ENCODE assay signal across 8 mouse cellular contexts in genomic region chr10:79853392-79853791, GRCm38 (mm10). TPM values are rescaled to one million over a fixed set of nuclear protein-coding genes. Genes with fewer than 3 reads are reported as not detected.
DNase-seq lines count a peak whose midpoint lies in the region; ATAC-seq and TF ChIP-seq lines count a peak whose summit lies in the region.

No protein-coding gene starts in this region.

- peak overlapping the region; percentile 100 for H3K27ac ChIP-seq in heart, embryonic 13.5 days (replicated peaks)
- H3K27ac ChIP-seq in liver, embryonic 14.5 days, result peak overlapping the region; percentile 70
- peak overlapping the region; percentile 87 for H3K27ac ChIP-seq in olfactory bulb, adult 2 months (ENCODE audit: insufficient read depth, low read depth, low read length)

- H3K4me1 ChIP-seq in heart, embryonic 13.5 days, result peaks cover 60% of the 10 kb centered on the region
- H3K4me1 ChIP-seq in liver, embryonic 14.5 days (replicated peaks; ENCODE audit: control insufficient read depth in 2 of 2, insufficient read depth in 2 of 2, low read length in 1 of 2), result peaks cover 28 to 52% of the 10 kb centered on the region in 2 experiments
- peaks cover 48% of the 10 kb centered on the region for H3K4me1 ChIP-seq in olfactory bulb, adult 2 months (ENCODE audit: control insufficient read depth, insufficient read depth, low read length)

- no peaks in the 10 kb centered on the region for H3K27me3 ChIP-seq in heart, embryonic 13.5 days (replicated peaks)
- no peaks in the 10 kb centered on the region for H3K27me3 ChIP-seq in liver, embryonic 14.5 days (ENCODE audit: control insufficient read depth, insufficient read depth, low read length)

- H3K9me3 ChIP-seq in heart, embryonic 13.5 days, result no peaks in the 10 kb centered on the region
- no peaks in the 10 kb centered on the region for H3K9me3 ChIP-seq in liver, embryonic 14.5 days (ENCODE audit: control insufficient read depth, low read length)

- DNase-seq in A20 (ENCODE audit: low read depth, low spot score), result peak; percentile 85
- DNase-seq in brain, adult 2 months (ENCODE audit: low read depth, low spot score), result peak; percentile 76
- peak; percentile 71 for DNase-seq in fibroblast of lung, adult 2 months (ENCODE audit: low read depth)
- DNase-seq in kidney, postnatal 14 days, result peak; percentile 99
- peak; percentile 45 to 54 (median 49) for DNase-seq in liver, embryonic 14.5 days (ENCODE audit: low read depth in 3 of 3, low spot score in 3 of 3)
- DNase-seq in thymus, postnatal 0 days (ENCODE audit: low spot score), result peak; percentile 41

- peak overlapping the region; percentile 93 for H3K4me2 ChIP-seq in heart, embryonic 13.5 days
- peak overlapping the region; percentile 72 for H3K4me2 ChIP-seq in liver, embryonic 14.5 days (ENCODE audit: low read depth)

- under 1% methylated on average over 15 of the region's 15 CpGs for WGBS in heart, embryonic 13.5 days
- under 1% methylated on average over 15 of the region's 15 CpGs for WGBS in liver, embryonic 14.5 days (ENCODE audit: insufficient replicate concordance)
- WGBS in olfactory bulb, adult 2 months, result 2% methylated on average over 15 of the region's 15 CpGs

- ATAC-seq in heart, embryonic 13.5 days (ENCODE audit: extremely low read depth, insufficient number of reproducible peaks, low FRiP score, low TSS enrichment), result peak; percentile 20
- ATAC-seq in liver, embryonic 14.5 days (ENCODE audit: insufficient read depth), result no peak

- TF ChIP-seq CTCF in liver, embryonic 14.5 days (IDR thresholded peaks at IDR 0.05; ENCODE audit: low read depth), result no peak
- no peak for TF ChIP-seq CTCF in olfactory bulb, adult 2 months (IDR thresholded peaks at IDR 0.05; ENCODE audit: insufficient read depth, low read depth, low read length)

- H3K4me3 ChIP-seq in heart, embryonic 13.5 days, result peak overlapping the region; percentile 83
- H3K4me3 ChIP-seq in liver, embryonic 14.5 days (ENCODE audit: insufficient read depth in 1 of 2, low read depth in 2 of 2, low read length in 2 of 2), result peak overlapping the region; percentile 80 to 85
- H3K4me3 ChIP-seq in olfactory bulb, adult 2 months (ENCODE audit: insufficient read depth, low read depth, low read length), result peak overlapping the region; percentile 46

- H3K36me3 ChIP-seq in heart, embryonic 13.5 days, result peaks cover 22% of the 10 kb centered on the region
- H3K36me3 ChIP-seq in liver, embryonic 14.5 days (replicated peaks; ENCODE audit: control insufficient read depth, insufficient read depth, low read depth), result peaks cover 19% of the 10 kb centered on the region

- TF ChIP-seq EP300 in liver, embryonic 14.5 days (IDR thresholded peaks at IDR 0.05; ENCODE audit: low read depth), result no peak; the same call in 1 of the 2 replicates

- no peak for TF ChIP-seq POLR2A in olfactory bulb, adult 2 months (IDR thresholded peaks at IDR 0.05; ENCODE audit: insufficient read depth, low read depth, low read length)

- H3K9ac ChIP-seq in heart, embryonic 13.5 days, result peak overlapping the region; percentile 91
- peak overlapping the region; percentile 59 for H3K9ac ChIP-seq in liver, embryonic 14.5 days (replicated peaks)

RNA-seq across cellular contexts. Expression of gene Ptbp1, which starts 0.8 kb away (rescaled TPM):
- 122 and 141 TPM in 2 replicates for polyA plus RNA-seq in heart, embryonic 13.5 days (2015; fragmentation: Nextera tagmentation; extraction: Ambion mirVana)
- polyA plus RNA-seq in liver, embryonic 14.5 days (2012; rRNA removed), result 118 and 126 TPM in 2 replicates
- 84.5 and 99.8 TPM in 2 replicates for polyA plus RNA-seq in liver, embryonic 14.5 days (2014; fragmentation: Nextera tagmentation; extraction: Ambion mirVana)
- 555 TPM in 1 of 2 replicates, not detected in the other for polyA plus RNA-seq in olfactory bulb, adult 2 months (2012; ENCODE audit: insufficient read depth, insufficient read length, low replicate concordance, missing spikeins)
- 217 and 246 TPM in 2 replicates for polyA plus RNA-seq in thymus, postnatal 0 days (2015; fragmentation: Nextera tagmentation; extraction: Ambion mirVana)

RNA-seq across cellular contexts. Expression of gene Prtn3, which starts 20.9 kb away (rescaled TPM):
- 2.5 and 2.6 TPM in 2 replicates for polyA plus RNA-seq in heart, embryonic 13.5 days (2015; fragmentation: Nextera tagmentation; extraction: Ambion mirVana)
- 133 and 152 TPM in 2 replicates for polyA plus RNA-seq in liver, embryonic 14.5 days (2012; rRNA removed)
- polyA plus RNA-seq in liver, embryonic 14.5 days (2014; fragmentation: Nextera tagmentation; extraction: Ambion mirVana), result 86.8 and 132 TPM in 2 replicates
- polyA plus RNA-seq in olfactory bulb, adult 2 months (2012; ENCODE audit: insufficient read depth, insufficient read length, low replicate concordance, missing spikeins), result not detected in 2 replicates
- 1.7 TPM in 2 replicates for polyA plus RNA-seq in thymus, postnatal 0 days (2015; fragmentation: Nextera tagmentation; extraction: Ambion mirVana)

RNA-seq across cellular contexts. Expression of gene Plppr3, which starts 21.0 kb away (rescaled TPM):
- polyA plus RNA-seq in heart, embryonic 13.5 days (2015; fragmentation: Nextera tagmentation; extraction: Ambion mirVana), result 15.8 and 16.4 TPM in 2 replicates
- 6.7 and 7.0 TPM in 2 replicates for polyA plus RNA-seq in liver, embryonic 14.5 days (2012; rRNA removed)
- polyA plus RNA-seq in liver, embryonic 14.5 days (2014; fragmentation: Nextera tagmentation; extraction: Ambion mirVana), result 2.8 and 3.0 TPM in 2 replicates
- not detected in 2 replicates for polyA plus RNA-seq in olfactory bulb, adult 2 months (2012; ENCODE audit: insufficient read depth, insufficient read length, low replicate concordance, missing spikeins)
- polyA plus RNA-seq in thymus, postnatal 0 days (2015; fragmentation: Nextera tagmentation; extraction: Ambion mirVana), result 3.3 and 3.4 TPM in 2 replicates

RNA-seq across cellular contexts. Expression of gene Misp, which starts 32.6 kb away (rescaled TPM):
- 1.2 and 1.4 TPM in 2 replicates for polyA plus RNA-seq in heart, embryonic 13.5 days (2015; fragmentation: Nextera tagmentation; extraction: Ambion mirVana)
- 0.13 and 0.18 TPM in 2 replicates for polyA plus RNA-seq in liver, embryonic 14.5 days (2012; rRNA removed)
- 0.41 TPM in 1 of 2 replicates, not detected in the other for polyA plus RNA-seq in liver, embryonic 14.5 days (2014; fragmentation: Nextera tagmentation; extraction: Ambion mirVana)
- polyA plus RNA-seq in olfactory bulb, adult 2 months (2012; ENCODE audit: insufficient read depth, insufficient read length, low replicate concordance, missing spikeins), result not detected in 2 replicates
- 7.5 and 10.5 TPM in 2 replicates for polyA plus RNA-seq in thymus, postnatal 0 days (2015; fragmentation: Nextera tagmentation; extraction: Ambion mirVana)

RNA-seq across cellular contexts. Expression of gene Elane, which starts 32.7 kb away (rescaled TPM):
- polyA plus RNA-seq in heart, embryonic 13.5 days (2015; fragmentation: Nextera tagmentation; extraction: Ambion mirVana), result 0.25 and 0.96 TPM in 2 replicates
- 52.2 and 61.9 TPM in 2 replicates for polyA plus RNA-seq in liver, embryonic 14.5 days (2012; rRNA removed)
- polyA plus RNA-seq in liver, embryonic 14.5 days (2014; fragmentation: Nextera tagmentation; extraction: Ambion mirVana), result 116 and 151 TPM in 2 replicates
- polyA plus RNA-seq in olfactory bulb, adult 2 months (2012; ENCODE audit: insufficient read depth, insufficient read length, low replicate concordance, missing spikeins), result not detected in 2 replicates
- 0.30 and 0.74 TPM in 2 replicates for polyA plus RNA-seq in thymus, postnatal 0 days (2015; fragmentation: Nextera tagmentation; extraction: Ambion mirVana)

Comparison
In these comparisons a context has a peak if more than half of its experiments do, and no peak if none do; other contexts are left out.
1. DNase-seq: peak in every context shown above with its lines; median percentile 99 in kidney, postnatal 14 days; 85 in A20; 76 in brain, adult 2 months; 71 in fibroblast of lung, adult 2 months; 49 in liver, embryonic 14.5 days; 41 in thymus, postnatal 0 days.
2. RNA of gene Prtn3, which starts 20.9 kb away (polyA plus RNA-seq): 86.8 to 152 TPM in liver, embryonic 14.5 days; 2.5 to 2.6 TPM in heart, embryonic 13.5 days, 1.7 TPM in thymus, postnatal 0 days and not detected in olfactory bulb, adult 2 months; every median in the first group is over 10 times any median in the second.
3. Peak in every context shown above with its lines, with median percentiles within 50 percentile points of each other: H3K27ac ChIP-seq and H3K4me3 ChIP-seq.